Mouse (Mus musculus) adrenal gland, adult (tissue): ENCODE data around the gene Smim24.

Source experiments
- DNase-seq, 2 experiments: peaks; one replicate each; pipeline ENCODE4 v3.0.0; 2022 to 2023; ENCODE audit warnings: low spot score in 1 of 2; ENCODE audit not compliant: inconsistent age in 2 of 2

The Smim24 gene

DNA sequence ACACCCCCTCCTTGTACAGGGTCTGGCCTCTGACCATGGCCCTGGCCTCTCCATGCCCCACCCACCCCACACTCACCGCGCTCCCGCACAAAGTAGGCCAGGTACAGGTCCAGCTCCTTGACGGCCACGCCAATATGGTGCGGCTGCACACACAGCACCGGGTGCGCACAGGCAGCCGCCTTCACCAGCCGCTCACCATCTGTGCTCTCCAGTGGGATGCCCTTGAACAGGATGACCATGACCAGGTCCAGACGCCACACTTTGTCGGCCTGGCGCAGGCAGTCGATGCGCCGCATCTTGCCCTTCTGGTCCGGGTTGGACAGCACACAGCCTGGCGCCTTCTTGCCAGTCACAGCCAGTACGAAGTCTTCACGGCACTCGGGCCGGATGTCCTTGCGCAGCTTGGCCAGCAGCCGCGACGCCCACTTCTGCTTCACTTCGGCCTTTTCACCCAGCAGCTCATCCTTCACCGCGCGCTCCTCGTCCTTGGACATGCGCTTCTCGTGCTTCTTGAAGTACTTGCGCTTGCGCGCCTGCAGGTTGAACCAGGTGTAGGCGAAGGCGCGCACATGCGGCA is 27.4 kb downstream of the Smim24 start:
- DNase-seq: peak; percentile 89 to 90

DNA sequence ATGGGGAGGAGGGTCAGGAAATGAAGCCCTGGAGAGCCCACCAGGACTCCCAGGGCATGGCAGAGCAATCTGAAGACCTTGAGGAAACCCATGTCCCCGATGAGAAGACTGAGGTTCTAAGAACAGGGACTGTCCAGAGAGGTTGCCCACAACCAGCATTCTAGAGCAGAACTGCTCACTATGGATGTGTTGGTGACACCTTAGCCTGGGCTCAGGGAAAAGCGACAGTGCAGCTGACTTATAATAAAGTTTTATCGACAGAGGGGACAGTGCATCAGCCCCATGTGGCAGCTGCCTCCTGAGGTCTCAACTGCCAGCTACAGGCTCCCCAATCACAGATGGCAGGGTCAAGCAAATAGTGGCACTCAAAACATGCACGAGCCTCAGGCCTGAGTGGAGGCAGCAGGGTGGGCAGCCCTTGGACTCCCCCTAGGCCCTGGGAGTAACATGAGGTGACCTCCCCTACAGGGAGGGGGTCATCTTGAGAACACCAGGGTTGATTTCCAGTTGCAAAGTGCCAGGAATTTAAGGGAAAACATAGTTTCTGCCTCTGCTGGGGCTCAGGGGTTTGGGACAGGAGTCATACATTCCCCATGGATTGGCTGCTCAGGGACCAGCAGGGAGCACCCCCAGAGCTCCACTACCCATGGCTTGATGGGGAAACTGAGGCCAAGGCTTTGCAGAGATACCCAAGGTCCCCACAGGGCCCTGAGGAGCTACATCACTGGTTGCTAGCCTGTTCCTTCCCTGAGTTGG is 28.4 kb downstream of the Smim24 start:
- peak in 1 of 2 experiments; percentile 49 for DNase-seq

DNA sequence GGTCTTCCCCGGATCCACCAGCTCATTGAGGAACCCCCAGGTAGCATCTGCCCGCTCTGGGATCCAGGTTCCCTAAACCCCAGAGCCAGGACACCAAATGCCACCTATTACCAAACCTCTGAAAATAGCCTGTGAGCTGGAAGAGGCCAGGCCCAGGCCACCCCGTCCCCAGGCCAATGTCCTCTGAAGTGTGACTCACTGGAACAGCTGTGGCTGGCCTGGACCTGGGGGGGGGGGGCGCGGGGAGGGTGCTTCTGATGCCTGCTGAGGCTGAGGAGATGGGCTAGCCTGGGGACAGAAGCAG is 28.9 kb downstream of the Smim24 start:
- DNase-seq: peak; percentile 82 to 84

DNA sequence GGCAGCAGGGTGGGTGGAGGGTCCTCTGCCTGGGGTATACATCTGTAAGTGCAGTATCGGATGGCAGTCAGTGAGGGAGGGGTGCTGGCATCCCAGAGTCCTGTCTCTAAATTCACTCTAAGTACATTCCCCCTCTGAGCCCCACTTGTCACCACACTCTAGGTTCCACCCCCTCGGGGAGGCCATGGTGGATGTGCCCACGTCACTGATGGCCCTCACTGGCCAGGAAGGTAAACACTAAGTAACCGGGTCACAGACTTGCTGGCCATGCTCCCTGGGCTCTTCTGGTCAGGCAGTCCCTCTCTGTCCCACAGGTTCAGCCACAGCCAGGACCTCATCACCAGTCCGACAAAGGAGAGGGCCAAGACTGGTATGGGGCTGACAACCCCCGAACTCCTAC is 29.3 kb downstream of the Smim24 start:
- DNase-seq: peak in 1 of 2 experiments; percentile 49

DNA sequence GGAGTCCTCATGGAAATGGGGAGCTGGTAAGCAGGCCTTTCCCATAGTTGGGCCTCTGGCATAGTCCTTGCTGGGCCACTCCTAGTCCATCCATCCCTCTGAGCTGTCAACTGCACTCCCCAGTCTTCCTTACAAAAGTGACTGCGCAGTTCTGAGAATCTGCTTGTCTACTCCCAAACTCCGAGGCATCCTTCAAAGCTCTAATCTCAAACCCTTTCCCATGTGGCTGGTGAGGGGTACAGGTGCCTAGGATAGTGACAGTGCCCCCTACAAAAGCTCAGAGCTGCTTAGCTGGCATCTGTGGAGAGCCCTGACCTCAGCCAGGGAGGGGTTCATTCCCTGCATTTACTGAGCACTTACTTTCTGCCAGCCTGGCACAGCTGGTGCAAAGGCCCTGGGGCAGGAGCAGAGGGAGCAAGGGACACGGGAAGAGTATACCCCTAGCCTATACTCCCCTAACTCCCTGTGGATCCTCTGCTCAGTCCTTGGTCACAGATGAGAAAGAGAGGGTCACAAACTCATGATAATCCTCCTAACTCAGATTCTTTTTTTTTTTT is 29.9 kb downstream of the Smim24 start:
- peak in 1 of 2 experiments; percentile 57 for DNase-seq

DNA sequence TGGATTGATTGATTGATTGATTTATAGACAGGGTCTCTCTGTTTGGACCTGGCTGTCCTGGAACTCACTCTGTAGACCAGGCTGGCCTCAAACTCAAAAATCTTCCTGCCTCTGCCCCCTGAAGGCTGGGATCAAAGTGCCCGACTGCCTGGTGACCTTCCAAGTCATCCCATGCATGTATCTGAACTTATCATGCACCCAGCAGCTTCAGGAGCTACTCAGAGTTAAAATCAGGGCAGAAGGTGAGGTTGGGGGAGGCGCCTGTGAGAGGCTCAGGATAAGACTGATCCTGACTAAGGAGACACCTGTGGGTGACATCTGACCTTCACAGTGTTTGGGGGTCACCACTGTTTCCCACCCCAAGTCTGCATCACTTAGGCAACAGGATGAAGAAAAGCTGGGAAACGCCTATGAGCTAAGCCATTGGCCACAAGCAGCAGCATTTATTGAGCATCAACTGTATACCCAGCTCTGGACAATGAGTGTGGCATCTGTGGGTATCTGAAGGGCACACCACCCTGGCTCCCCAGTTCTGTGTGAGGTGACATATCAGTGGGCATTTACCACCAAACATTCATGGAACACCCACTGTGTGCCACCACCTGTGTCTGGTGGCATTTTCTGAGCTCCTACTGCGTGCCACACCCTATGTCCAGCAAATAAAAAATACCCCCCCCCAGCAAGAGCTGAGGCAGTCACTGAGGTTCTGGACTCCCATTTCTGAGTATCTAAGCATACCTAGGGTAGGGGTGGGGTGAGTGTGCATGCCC is 30.8 kb downstream of the Smim24 start:
- DNase-seq: peak; percentile 29 to 56

DNA sequence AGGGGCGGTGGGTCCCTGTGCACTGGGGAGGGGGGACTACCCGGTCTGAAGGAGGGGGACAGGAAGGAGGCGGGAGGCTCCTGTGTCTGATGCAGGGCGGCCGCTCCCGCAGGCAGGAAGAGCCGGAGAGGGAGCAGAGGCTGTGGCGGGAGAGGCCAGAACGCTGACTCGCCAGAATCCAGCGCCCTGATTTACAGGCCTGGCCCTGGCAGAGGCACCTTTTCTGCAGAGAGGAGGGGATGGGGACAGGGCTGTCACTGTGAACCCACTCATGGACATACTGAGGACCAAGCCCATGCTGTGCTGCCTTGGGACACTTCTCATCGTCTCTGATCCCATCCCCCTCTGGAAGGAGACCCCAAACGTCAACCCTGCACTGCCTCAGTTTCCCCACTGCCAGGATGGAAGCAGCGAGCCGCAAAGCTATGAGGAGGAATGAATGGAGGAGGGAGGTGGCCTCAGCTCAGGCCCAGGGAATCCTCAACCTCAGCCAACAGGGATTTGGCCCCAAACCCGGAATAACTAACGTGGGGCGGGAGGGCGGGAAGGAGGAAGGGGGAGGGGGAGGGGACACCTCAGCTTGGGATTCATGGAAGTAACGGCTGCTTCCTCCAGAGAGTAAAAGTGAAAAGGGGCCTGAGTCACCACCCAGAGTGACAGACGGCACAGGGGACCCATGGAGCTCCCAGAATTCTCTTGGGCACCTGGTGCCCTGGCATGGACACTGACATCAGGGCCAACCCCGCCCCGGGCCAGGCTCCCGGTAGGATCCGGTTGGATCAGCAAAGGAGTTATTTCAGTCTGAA is 31.6 kb downstream of the Smim24 start:
- peak; percentile 78 to 91 for DNase-seq

DNA sequence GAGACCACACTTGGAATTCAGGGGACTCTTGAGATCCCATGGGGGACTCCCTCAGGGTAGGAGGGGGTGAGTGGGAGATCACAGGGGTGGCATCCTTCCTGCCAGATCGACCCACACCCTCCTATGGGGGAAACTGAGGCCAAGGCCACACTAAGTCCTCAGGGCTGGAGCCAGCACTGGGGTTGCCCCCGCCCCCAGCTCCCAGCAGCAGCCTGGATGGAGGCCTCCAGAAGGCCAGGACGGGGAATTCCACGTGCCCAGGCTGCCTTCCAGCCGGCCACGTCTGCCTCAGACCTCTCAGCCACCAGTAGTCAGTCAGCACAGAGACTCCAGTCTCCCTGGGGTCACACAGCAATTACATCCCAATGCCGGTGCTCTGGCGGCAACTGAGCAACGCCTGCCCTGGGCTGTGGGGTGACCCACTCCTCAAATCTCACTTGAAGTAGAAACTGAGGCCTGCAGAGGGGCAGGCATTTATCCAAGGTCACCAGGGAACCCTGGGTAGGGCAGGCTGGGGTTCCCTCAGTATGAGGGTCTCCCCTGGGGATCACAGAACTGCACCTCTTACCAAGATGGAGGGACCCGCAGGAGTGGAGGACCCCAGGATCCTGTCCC is 32.5 kb downstream of the Smim24 start:
- peak; percentile 76 to 87 for DNase-seq

DNA sequence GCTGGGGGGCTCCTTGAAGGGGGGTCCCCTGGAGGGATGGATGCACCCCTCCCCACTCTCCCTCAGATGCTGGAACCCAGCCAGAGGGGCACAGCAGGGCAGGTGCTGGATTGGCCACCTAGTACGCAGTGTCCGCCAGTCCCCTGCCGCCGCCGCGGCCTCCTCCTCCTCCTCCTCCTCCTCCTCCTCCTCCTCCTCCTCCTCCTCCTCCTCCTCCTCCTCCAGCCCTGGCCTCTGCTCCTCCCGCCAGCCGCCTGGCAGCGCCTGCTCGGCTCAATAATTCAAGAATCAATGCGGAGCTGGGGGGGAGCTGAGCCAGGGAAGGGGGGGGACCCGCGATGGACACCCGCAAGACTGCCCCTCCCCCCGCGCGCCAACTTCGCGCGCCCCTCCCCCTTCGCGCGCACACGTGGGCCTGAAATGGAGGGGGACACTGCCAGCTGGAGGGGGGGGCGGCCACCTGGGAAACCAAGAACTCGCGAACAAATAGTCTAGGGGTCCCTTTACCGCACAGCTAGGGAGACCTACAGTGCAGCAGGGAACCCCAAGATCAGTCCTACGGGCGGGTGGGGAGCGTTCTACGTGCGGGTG is 33.3 kb downstream of the Smim24 start:
- peak; percentile 50 to 72 for DNase-seq

DNA sequence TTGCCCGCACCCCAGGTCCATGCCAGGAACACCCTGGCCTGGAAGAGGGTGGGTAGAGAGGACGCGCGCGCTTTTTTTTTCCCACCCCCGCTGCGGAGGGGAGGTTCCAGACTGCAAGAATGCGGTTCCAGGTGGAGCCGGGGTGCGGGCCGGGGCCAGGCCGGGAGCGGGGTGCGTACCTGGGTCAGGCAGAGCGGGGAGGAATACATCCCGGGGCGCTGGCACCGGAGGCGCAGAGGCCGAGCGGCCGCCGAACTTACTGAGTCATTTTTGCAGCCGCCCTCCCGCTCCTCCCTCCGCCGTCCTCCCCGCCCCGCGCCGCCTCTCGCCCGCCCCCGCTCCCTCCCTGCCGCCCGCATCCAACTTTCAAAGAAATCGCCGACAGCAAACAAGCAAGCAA is 34.0 kb downstream of the Smim24 start:
- peak; percentile 84 to 93 for DNase-seq

DNA sequence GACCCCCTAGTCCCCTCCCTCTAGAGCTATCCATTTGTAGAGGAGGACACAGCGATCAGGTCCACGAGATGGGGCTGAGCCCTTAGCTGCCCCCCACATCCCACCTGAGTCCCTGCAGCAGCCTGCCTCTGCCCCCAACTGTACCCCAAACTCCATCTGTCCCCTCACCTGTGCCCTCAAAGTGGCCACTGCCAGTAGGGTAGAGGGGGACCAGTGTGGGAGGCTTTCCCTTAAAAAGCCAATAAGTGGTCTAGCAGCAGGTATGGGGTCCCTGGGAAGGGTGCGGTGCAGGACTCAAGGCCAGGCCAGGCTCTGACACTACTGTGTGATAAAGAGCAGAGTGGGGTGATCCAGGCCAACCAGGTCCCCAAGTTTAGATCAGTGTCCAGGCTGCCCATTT is 34.5 kb downstream of the Smim24 start:
- no peak for DNase-seq

DNA sequence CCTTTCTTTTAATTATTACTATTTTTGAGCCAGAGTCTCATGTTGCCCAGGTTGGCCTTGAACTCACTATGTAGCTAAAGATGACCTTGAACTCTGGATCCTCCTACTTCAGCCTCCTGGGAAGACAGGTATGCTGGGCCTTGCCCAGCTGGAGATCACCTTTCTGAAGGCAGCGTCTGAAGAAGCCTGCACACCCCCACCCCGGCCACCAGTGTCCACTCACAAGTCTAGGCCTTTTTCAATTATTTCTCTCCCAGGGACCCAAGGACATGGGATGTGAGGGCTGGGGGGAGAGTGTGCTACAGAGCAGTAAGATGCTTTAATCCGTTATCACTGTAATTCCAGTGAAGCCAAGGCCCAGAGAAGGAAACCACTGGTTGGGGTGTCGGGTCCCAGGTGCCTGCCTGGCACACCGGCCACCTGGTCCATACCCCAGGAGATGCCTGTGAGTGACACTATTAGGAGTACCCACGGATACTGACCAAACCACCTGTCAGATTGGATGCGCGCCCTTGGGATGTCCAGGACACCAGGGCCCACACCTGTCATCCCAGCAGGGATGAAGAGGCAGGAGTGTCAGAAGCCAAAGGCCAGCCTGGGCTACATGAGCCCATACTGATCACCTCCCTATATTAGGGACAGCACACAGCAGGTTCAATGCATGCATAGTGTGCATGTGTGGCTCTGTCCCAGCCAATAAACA is 35.1 kb downstream of the Smim24 start:
- peak; percentile 37 to 58 for DNase-seq

DNA sequence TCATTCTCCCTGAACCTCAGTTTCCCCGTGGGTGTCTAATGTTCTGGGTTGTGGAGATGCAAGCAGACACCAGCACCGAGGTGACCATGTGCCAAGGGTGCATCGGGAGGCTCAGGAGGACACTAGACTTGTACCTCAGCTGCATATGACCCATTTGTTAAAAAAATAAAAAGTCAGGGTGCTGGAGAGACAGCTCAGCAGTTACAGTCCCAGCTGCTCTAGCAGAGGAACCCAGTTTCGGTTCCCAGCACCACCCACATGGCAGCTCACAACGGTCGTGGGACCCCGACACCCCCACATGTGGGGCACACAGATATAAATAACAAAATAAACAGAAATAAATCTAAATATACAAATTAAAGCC is 35.6 kb downstream of the Smim24 start:
- DNase-seq: peak in 1 of 2 experiments; percentile 43

DNA sequence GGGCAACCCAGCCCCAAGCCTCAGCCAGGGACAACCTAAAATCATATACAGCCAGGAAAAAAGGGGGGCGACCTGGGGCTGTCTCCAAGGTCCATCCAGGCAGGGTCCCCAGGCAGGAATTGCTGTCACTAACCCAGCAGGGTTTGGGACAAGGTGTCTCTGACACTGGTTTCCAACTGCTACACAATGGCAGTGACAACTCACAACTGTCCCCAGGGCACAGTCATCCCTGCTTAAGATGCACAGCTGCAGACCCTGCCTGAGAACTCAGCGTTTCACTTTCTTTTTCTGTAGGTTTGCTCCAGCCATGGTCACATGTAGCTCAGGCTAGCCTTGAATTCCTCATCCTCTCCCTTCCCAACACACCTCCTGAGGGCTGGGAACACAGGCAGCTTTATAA is 36.2 kb downstream of the Smim24 start:
- no peak for DNase-seq

DNA sequence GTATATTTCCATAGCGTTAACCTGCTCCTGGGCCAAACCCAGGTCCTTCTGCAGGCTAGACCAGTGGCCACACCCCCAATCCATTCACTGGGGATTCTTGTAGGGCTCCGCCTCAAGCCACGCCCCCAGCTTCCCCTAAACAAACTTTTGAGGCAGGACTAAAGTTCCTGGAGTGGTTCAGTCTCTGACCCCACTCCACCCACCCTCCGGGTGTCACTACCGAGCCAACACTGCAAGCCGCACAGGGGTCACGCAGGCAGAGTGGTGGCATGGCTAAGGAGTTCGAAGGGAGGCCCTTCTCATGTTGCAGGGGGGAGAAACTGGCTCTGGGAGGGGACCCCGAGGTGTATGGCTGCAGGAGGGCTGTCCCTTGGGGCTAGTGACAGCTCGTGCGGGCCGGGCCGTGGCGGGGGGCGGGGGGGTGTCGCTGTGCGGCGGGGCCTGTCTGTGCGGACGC is 36.8 kb downstream of the Smim24 start:
- DNase-seq: peak; percentile 92 to 97

DNA sequence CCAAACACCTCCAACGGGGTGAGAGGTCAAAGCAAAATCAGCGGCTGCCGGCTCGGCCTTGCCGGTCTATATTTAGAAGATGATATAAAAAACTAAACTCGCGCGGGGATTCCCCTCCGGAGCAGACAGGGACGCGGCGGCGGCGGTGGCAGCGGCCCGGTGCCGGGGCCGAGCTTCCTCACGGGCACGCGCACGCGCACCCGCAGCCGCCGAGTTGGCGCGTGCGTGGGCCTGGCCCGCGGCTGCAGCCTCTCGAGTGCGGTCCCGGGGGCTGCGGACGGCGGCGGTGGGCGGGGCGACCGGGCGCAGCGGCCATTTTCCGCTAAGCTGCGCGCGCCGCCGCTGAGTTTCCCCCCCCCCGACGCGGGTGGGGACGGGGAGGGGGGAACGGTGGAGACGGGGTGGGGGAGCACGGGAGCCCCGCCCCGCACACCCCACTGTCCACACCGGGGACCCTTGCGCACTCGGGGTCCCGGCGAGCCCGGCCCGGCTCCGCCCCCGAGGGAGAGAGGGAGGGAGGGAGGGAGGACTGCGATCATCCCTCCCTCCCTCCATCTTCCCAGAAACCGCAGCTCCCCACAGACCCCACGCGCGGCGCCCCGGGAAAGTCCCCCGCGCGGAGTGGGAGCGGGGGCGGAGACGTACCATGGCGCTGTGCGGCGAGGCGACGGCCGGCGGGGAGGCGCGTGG is 37.4 kb downstream of the Smim24 start:
- peak; percentile 89 to 95 for DNase-seq

DNA sequence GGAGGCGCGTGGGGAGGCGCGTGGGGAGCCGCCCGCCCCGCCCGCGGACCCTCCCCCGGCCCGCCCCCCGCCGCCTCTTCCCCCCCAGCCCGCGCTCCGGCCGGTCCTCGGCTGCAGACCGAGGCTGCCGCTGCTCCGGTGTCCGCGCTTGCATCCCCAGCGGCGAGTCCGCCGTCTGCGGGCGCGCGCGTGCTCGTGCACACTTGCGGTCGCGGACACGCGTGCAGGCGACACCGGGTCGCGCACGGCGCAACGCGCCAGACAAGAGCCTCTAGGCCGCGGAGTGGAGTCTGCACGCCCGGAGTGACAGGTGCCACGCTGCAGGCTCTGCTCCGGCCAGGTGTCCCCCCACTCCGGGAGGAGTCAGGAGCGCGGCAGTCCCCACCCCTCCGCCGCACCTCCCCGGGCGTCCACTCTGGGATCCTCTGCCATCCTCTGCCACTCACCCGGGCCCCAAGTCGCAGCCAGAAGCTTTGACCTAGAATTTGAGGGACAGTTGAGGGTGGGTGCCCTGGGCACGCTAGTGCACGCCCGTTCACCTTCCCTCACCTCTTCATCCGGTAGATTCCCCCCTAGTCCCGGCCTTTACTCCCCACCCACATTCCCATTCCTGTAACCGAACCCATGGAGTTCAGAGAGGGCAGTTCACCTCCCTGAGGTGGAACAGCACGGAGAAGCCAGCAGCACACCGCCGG is 38.1 kb downstream of the Smim24 start:
- DNase-seq: peak; percentile 82 to 87

DNA sequence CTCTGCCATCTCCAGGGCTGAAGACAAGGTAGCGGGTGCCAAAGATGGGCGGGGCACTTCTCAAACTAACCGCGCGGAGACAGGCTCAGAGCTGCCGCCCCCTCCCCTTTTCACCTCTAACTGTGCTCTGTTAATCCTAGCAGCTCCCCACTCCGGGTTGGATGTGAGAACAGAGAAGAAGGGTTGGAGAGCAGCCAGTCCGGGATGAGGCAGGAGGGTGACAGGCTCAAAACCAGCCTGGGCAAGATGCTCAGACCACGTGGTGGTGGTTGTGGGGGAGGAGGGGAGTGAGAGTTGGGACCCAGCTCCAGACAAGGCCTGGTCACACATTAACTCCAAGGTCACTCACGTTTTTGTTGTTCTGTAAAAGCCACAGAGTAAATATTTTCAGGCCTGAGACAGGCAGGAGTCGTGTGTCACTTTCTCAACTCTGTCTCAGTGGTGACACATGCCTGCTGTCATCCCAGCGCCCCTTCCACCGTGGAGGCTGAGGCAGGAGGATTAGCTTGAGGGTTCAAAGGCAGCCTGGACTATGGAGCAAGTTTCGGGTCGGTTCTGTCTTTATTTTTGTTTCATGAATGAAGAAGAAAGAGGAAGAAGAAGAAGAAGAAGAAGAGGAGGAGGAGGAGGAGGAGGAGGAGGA is 38.8 kb downstream of the Smim24 start:
- peak in 1 of 2 experiments; percentile 58 for DNase-seq
